Mouse (Mus musculus): Measurements from ENCODE around the gene Sema4g. TPM values are rescaled to one million over a fixed set of nuclear protein-coding genes. Genes with fewer than 3 reads are reported as not detected.
"Not testable (repeated sequence)": the region's sequence is repeated elsewhere in the genome, so short reads cannot be mapped to it uniquely, and the experiment has no call there.

Sema4g gene
- total RNA-seq, 1 experiment from 2014 or later, result 2.2 TPM

GRCm38 (mm10) chr19:45032570-45033332, 43.9 kb downstream of the Sema4g start:
- ATAC-seq (replicated peaks in 1 of 2; ENCODE audit: insufficient read depth in 1 of 2, low FRiP score in 2 of 2, low TSS enrichment in 1 of 2, low read depth in 1 of 2, poor library complexity in 2 of 2, severe bottlenecking in 2 of 2), result peak; percentile 27 to 51; a peak in 2 of 4 replicates

GRCm38 (mm10) chr19:45036867-45037266, 48.0 kb downstream of the Sema4g start:
- ATAC-seq (replicated peaks in 1 of 2; ENCODE audit: insufficient read depth in 1 of 2, low FRiP score in 2 of 2, low TSS enrichment in 1 of 2, low read depth in 1 of 2, poor library complexity in 2 of 2, severe bottlenecking in 2 of 2), result peak; percentile 28 to 42; a peak in 3 of 4 replicates

- ATAC-seq (replicated peaks in 1 of 2; ENCODE audit: insufficient read depth in 1 of 2, low FRiP score in 2 of 2, low TSS enrichment in 1 of 2, low read depth in 1 of 2, poor library complexity in 2 of 2, severe bottlenecking in 2 of 2), result not testable (repeated sequence)
Measured at GRCm38 (mm10) chr19:45038198-45038597, 49.3 kb downstream of the Sema4g start.

- ATAC-seq (replicated peaks in 1 of 2; ENCODE audit: insufficient read depth in 1 of 2, low FRiP score in 2 of 2, low TSS enrichment in 1 of 2, low read depth in 1 of 2, poor library complexity in 2 of 2, severe bottlenecking in 2 of 2), result no peak
Measured at GRCm38 (mm10) chr19:45040214-45040613, 51.3 kb downstream of the Sema4g start.

GRCm38 (mm10) chr19:45044389-45044927, 55.6 kb downstream of the Sema4g start:
- no peak for ATAC-seq (replicated peaks in 1 of 2; ENCODE audit: insufficient read depth in 1 of 2, low FRiP score in 2 of 2, low TSS enrichment in 1 of 2, low read depth in 1 of 2, poor library complexity in 2 of 2, severe bottlenecking in 2 of 2)

- no peak for ATAC-seq (replicated peaks in 1 of 2; ENCODE audit: insufficient read depth in 1 of 2, low FRiP score in 2 of 2, low TSS enrichment in 1 of 2, low read depth in 1 of 2, poor library complexity in 2 of 2, severe bottlenecking in 2 of 2)
Measured at GRCm38 (mm10) chr19:45045236-45045635, 56.3 kb downstream of the Sema4g start.

GRCm38 (mm10) chr19:45045651-45046050, 56.8 kb downstream of the Sema4g start, which contains the start of gene Pdzd7:
TSS of gene Pdzd7 (minus strand) at chr19:45045717.
- no peak for ATAC-seq (replicated peaks in 1 of 2; ENCODE audit: insufficient read depth in 1 of 2, low FRiP score in 2 of 2, low TSS enrichment in 1 of 2, low read depth in 1 of 2, poor library complexity in 2 of 2, severe bottlenecking in 2 of 2)

- 0 out of 4 replicates have a peak, but pooled peaks of 1 of the 2 experiments have one; percentile 25 for ATAC-seq (replicated peaks in 1 of 2; ENCODE audit: insufficient read depth in 1 of 2, low FRiP score in 2 of 2, low TSS enrichment in 1 of 2, low read depth in 1 of 2, poor library complexity in 2 of 2, severe bottlenecking in 2 of 2)
Measured at GRCm38 (mm10) chr19:45046523-45047321, 57.8 kb downstream of the Sema4g start.

GRCm38 (mm10) chr19:45047417-45047934, 58.6 kb downstream of the Sema4g start, which contains the start of gene Sfxn3:
TSS of gene Sfxn3 (plus strand) at chr19:45047503.
- peak; percentile 91 to 93 for ATAC-seq (replicated peaks in 1 of 2; ENCODE audit: insufficient read depth in 1 of 2, low FRiP score in 2 of 2, low TSS enrichment in 1 of 2, low read depth in 1 of 2, poor library complexity in 2 of 2, severe bottlenecking in 2 of 2)

GRCm38 (mm10) chr19:45047935-45048643, 59.2 kb downstream of the Sema4g start:
- ATAC-seq (replicated peaks in 1 of 2; ENCODE audit: insufficient read depth in 1 of 2, low FRiP score in 2 of 2, low TSS enrichment in 1 of 2, low read depth in 1 of 2, poor library complexity in 2 of 2, severe bottlenecking in 2 of 2), result peak; percentile 34 to 41

- no peak for ATAC-seq (replicated peaks in 1 of 2; ENCODE audit: insufficient read depth in 1 of 2, low FRiP score in 2 of 2, low TSS enrichment in 1 of 2, low read depth in 1 of 2, poor library complexity in 2 of 2, severe bottlenecking in 2 of 2)
Measured at GRCm38 (mm10) chr19:45048644-45049365, 59.9 kb downstream of the Sema4g start.

GRCm38 (mm10) chr19:45049523-45049922, 60.6 kb downstream of the Sema4g start:
- ATAC-seq (replicated peaks in 1 of 2; ENCODE audit: insufficient read depth in 1 of 2, low FRiP score in 2 of 2, low TSS enrichment in 1 of 2, low read depth in 1 of 2, poor library complexity in 2 of 2, severe bottlenecking in 2 of 2), result no peak

Other genes with a start within 250 kb of the Sema4g start
- gene Pax2, start 233.1 kb upstream of the Sema4g start, total RNA-seq (2017), result not detected in 2 replicates
- gene Slf2, start 58.0 kb upstream of the Sema4g start, total RNA-seq (2017), result 59.2 and 61.2 TPM in 2 replicates
- gene Twnk, start 16.6 kb downstream of the Sema4g start, total RNA-seq (2017), result 26.6 and 31.0 TPM in 2 replicates
- gene Mrpl43, start 17.3 kb downstream of the Sema4g start, total RNA-seq (2017), result 14.6 and 25.5 TPM in 2 replicates
- gene Lzts2, start 25.3 kb downstream of the Sema4g start, total RNA-seq (2017), result 25.8 and 29.3 TPM in 2 replicates
- not detected in 2 replicates for gene Pdzd7, start 56.6 kb downstream of the Sema4g start, total RNA-seq (2017)
- gene Sfxn3, start 58.4 kb downstream of the Sema4g start, total RNA-seq (2017), result 12.0 and 16.0 TPM in 2 replicates
- 0.45 and 1.4 TPM in 2 replicates for gene Kazald1, start 86.1 kb downstream of the Sema4g start, total RNA-seq (2017)
- not detected in 2 replicates for gene Tlx1, start 161.6 kb downstream of the Sema4g start, total RNA-seq (2017)
- not detected in 2 replicates for gene Lbx1, start 246.7 kb downstream of the Sema4g start, total RNA-seq (2017)

All from hematopoietic stem cell, adult 5-6 weeks (primary cell).